Mouse (Mus musculus): ENCODE measurements around the gene Nt5dc2. TPM values are rescaled to one million over a fixed set of nuclear protein-coding genes. Genes with fewer than 3 reads are reported as not detected.

The Nt5dc2 gene
- polyA plus RNA-seq (2014; fragmentation: Nextera tagmentation; extraction: Ambion mirVana): 458 and 483 TPM in 2 replicates

DNA sequence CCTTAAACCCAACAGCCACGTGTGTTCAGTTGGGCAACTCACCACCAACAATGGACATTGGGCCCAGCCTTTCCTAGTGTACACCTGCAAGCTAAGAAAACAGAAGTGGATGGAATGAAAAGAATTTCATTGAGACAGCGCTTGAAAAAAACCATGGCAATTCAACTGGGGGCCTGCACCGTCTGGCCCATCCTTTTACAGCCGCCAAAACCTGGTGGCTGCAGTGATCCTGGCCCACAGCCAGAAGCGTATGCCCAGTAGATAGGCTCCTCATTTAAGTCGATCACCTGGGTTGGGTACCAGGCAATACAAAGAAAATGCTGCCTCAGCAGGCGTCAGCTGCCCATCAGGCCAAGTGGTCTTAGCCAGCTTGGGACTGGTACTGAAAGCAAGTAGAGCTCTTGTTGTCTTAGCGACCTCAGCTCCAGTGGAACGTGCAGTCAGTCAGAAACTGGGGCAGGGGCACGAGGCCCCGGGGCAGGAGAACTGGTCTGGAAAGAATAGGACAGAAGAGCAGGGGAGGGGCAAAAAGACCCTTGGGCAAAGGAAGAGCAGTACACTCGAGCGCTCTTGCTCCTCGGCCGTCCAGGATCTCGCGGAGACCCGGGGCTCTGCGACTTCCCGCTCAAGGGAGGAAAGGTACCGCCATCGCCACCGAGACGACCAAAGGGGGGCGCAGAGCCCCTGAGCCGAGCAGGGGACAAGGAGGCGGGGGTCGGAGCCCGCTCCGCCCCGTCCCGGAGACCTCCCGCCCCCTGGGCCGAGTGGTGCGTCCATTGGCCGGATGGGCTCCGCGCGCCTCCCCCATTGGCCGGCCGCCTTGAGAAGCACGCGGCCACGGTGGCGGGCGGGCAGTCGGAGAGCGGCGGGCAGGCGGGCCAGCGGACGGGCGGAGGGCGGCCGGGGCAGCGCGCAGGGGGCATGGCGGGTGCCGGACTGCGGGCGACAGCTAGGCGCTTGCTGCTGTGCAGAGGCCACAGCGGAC, at the start of gene Nt5dc2:
Nt5dc2 (plus strand) TSS at position 818 of the 985 bp plus-strand sequence.
- peaks cover 4% of the 10 kb centered on the region; the same call in 1 of the 2 replicates for H3K36me3 ChIP-seq (ENCODE audit: control insufficient read depth, insufficient read depth, low read length)
- 6% methylated on average over 50 of the region's 63 CpGs for WGBS
- peaks cover 9% of the 10 kb centered on the region; the same call in 1 of the 2 replicates for H3K4me1 ChIP-seq (replicated peaks; ENCODE audit: control insufficient read depth, insufficient read depth, low read length)
- peak within 1 kb of the TSS; percentile 94 for H3K9ac ChIP-seq (ENCODE audit: low read depth, low read length)
- H3K27ac ChIP-seq (ENCODE audit: low read depth, low read length): peak within 1 kb of the TSS; percentile 89
- peak; percentile 86 for ATAC-seq (ENCODE audit: low FRiP score)
- no peaks in the 10 kb centered on the region for H3K9me3 ChIP-seq (ENCODE audit: control insufficient read depth, low read length)
- H3K4me3 ChIP-seq (ENCODE audit: low read depth, low read length): peak within 1 kb of the TSS; percentile 86
- no peaks in the 10 kb centered on the region for H3K27me3 ChIP-seq (ENCODE audit: control insufficient read depth, insufficient read depth, low read length)
- DNase-seq (ENCODE audit: low spot score): peak; percentile 96
- H3K4me2 ChIP-seq (replicated peaks; ENCODE audit: low read depth, low read length): peak within 1 kb of the TSS; percentile 61

GRCm38 (mm10) chr14:31081147-31081546, 49.7 kb upstream of the Nt5dc2 start:
- ATAC-seq (ENCODE audit: low FRiP score) (no peak), DNase-seq (ENCODE audit: low spot score) (no peak)
- Histone ChIP-seq H3K9me3 (ENCODE audit: control insufficient read depth, low read length) (no peaks in the 10 kb centered on the region), H3K36me3 (ENCODE audit: control insufficient read depth, insufficient read depth, low read length) (peaks cover 12% of the 10 kb centered on the region), H3K9ac (ENCODE audit: low read depth, low read length) (no peak overlapping the region), H3K4me1 (replicated peaks; ENCODE audit: control insufficient read depth, insufficient read depth, low read length) (no peaks in the 10 kb centered on the region), H3K27me3 (ENCODE audit: control insufficient read depth, insufficient read depth, low read length) (no peaks in the 10 kb centered on the region), H3K4me3 (ENCODE audit: low read depth, low read length) (no peak overlapping the region), H3K27ac (ENCODE audit: low read depth, low read length) (no peak overlapping the region), H3K4me2 (replicated peaks; ENCODE audit: low read depth, low read length) (no peak overlapping the region)

DNA sequence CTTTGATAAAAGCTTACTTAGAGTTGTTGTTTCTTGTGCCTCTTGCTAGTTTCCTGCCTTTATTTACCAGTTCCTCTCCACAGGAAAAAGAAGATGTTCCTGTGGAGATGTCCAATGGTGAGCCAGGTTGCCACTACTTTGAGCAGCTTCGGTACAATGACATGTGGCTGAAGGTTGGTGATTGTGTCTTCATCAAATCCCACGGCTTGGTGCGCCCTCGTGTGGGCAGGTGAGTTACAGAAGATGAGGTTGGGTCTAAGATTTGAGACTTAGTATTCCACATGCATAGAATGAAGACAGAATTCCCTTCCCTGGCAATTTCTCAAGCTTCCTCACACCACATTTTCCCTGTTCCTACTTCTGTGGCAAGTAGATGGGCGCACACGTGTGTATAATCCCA, 43.4 kb upstream of the Nt5dc2 start:
- no peak overlapping the region for H3K4me2 ChIP-seq (replicated peaks; ENCODE audit: low read depth, low read length)
- WGBS: 84% methylated on average over 6 of the region's 6 CpGs
- no peak overlapping the region for H3K4me3 ChIP-seq (ENCODE audit: low read depth, low read length)
- H3K27me3 ChIP-seq (ENCODE audit: control insufficient read depth, insufficient read depth, low read length): no peaks in the 10 kb centered on the region
- H3K36me3 ChIP-seq (ENCODE audit: control insufficient read depth, insufficient read depth, low read length): peaks cover 9% of the 10 kb centered on the region
- ATAC-seq (ENCODE audit: low FRiP score) (no peak), DNase-seq (ENCODE audit: low spot score) (no peak)
- H3K9ac ChIP-seq (ENCODE audit: low read depth, low read length): no peak overlapping the region
- no peaks in the 10 kb centered on the region for H3K9me3 ChIP-seq (ENCODE audit: control insufficient read depth, low read length)
- no peak overlapping the region for H3K27ac ChIP-seq (ENCODE audit: low read depth, low read length)
- no peaks in the 10 kb centered on the region for H3K4me1 ChIP-seq (replicated peaks; ENCODE audit: control insufficient read depth, insufficient read depth, low read length)

GRCm38 (mm10) chr14:31088515-31088914, 42.3 kb upstream of the Nt5dc2 start:
- Histone ChIP-seq H3K4me3 (ENCODE audit: low read depth, low read length) (no peak overlapping the region), H3K9ac (ENCODE audit: low read depth, low read length) (no peak overlapping the region), H3K27me3 (ENCODE audit: control insufficient read depth, insufficient read depth, low read length) (no peaks in the 10 kb centered on the region), H3K36me3 (ENCODE audit: control insufficient read depth, insufficient read depth, low read length) (peaks cover 8% of the 10 kb centered on the region), H3K4me2 (replicated peaks; ENCODE audit: low read depth, low read length) (no peak overlapping the region), H3K27ac (ENCODE audit: low read depth, low read length) (no peak overlapping the region), H3K4me1 (replicated peaks; ENCODE audit: control insufficient read depth, insufficient read depth, low read length) (no peaks in the 10 kb centered on the region), H3K9me3 (ENCODE audit: control insufficient read depth, low read length) (no peaks in the 10 kb centered on the region)
- WGBS: 97% methylated on average over 2 of the region's 2 CpGs
- ATAC-seq (ENCODE audit: low FRiP score): no peak
- DNase-seq (ENCODE audit: low spot score): no peak

DNA sequence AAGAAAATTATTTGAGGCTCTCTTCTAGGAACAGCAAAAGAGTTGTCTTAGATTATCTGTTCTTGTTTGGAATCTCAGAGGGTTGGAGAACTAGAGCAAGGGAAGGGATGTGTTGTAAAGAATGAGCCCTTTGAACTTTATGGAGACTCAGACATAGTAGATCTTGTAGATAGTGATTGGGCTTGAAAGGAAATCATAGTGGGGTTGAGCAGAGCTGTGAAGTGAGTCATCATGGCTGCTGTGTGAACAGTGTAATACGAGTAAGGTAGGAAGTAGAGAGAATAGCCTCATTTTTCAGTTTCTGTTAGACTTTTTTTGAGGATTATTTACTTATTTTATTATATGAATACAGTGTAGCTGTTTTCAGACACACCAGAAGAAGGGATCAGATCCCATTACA, 40.9 kb upstream of the Nt5dc2 start:
- Histone ChIP-seq H3K4me3 (ENCODE audit: low read depth, low read length) (no peak overlapping the region), H3K9me3 (ENCODE audit: control insufficient read depth, low read length) (no peaks in the 10 kb centered on the region), H3K27me3 (ENCODE audit: control insufficient read depth, insufficient read depth, low read length) (no peaks in the 10 kb centered on the region), H3K27ac (ENCODE audit: low read depth, low read length) (no peak overlapping the region), H3K9ac (ENCODE audit: low read depth, low read length) (no peak overlapping the region), H3K36me3 (ENCODE audit: control insufficient read depth, insufficient read depth, low read length) (peaks cover 8% of the 10 kb centered on the region), H3K4me2 (replicated peaks; ENCODE audit: low read depth, low read length) (no peak overlapping the region), H3K4me1 (replicated peaks; ENCODE audit: control insufficient read depth, insufficient read depth, low read length) (no peaks in the 10 kb centered on the region)
- DNase-seq (ENCODE audit: low spot score) (no peak), ATAC-seq (ENCODE audit: low FRiP score) (no peak)
- WGBS: 100% methylated on average over 1 of the region's 1 CpGs

GRCm38 (mm10) chr14:31105156-31105555, 25.7 kb upstream of the Nt5dc2 start:
- peaks cover 9% of the 10 kb centered on the region; the same call in 1 of the 2 replicates for H3K36me3 ChIP-seq (ENCODE audit: control insufficient read depth, insufficient read depth, low read length)
- ATAC-seq (ENCODE audit: low FRiP score): no peak
- no peak overlapping the region for H3K27ac ChIP-seq (ENCODE audit: low read depth, low read length)
- DNase-seq (ENCODE audit: low spot score): no peak
- H3K4me1 ChIP-seq (replicated peaks; ENCODE audit: control insufficient read depth, insufficient read depth, low read length): no peaks in the 10 kb centered on the region
- H3K4me3 ChIP-seq (ENCODE audit: low read depth, low read length): no peak overlapping the region
- 91% methylated on average over 2 of the region's 2 CpGs for WGBS
- no peaks in the 10 kb centered on the region for H3K9me3 ChIP-seq (ENCODE audit: control insufficient read depth, low read length)
- H3K9ac ChIP-seq (ENCODE audit: low read depth, low read length): no peak overlapping the region
- no peak overlapping the region for H3K4me2 ChIP-seq (replicated peaks; ENCODE audit: low read depth, low read length)
- H3K27me3 ChIP-seq (ENCODE audit: control insufficient read depth, insufficient read depth, low read length): no peaks in the 10 kb centered on the region

- Histone ChIP-seq H3K4me2 (replicated peaks; ENCODE audit: low read depth, low read length) (no peak overlapping the region), H3K27ac (ENCODE audit: low read depth, low read length) (no peak overlapping the region), H3K9me3 (ENCODE audit: control insufficient read depth, low read length) (no peaks in the 10 kb centered on the region), H3K9ac (ENCODE audit: low read depth, low read length) (no peak overlapping the region), H3K36me3 (ENCODE audit: control insufficient read depth, insufficient read depth, low read length) (peaks cover 12% of the 10 kb centered on the region; the same call in 1 of the 2 replicates), H3K4me3 (ENCODE audit: low read depth, low read length) (no peak overlapping the region), H3K27me3 (ENCODE audit: control insufficient read depth, insufficient read depth, low read length) (no peaks in the 10 kb centered on the region), H3K4me1 (replicated peaks; ENCODE audit: control insufficient read depth, insufficient read depth, low read length) (no peaks in the 10 kb centered on the region)
- no peak for DNase-seq (ENCODE audit: low spot score)
- 85% methylated on average over 3 of the region's 3 CpGs for WGBS
- no peak for ATAC-seq (ENCODE audit: low FRiP score)
These were observed 20.2 kb upstream of the Nt5dc2 start for GRCm38 (mm10) chr14:31110613-31111012.

- ATAC-seq (ENCODE audit: low FRiP score) (no peak), DNase-seq (ENCODE audit: low spot score) (no peak)
- Histone ChIP-seq H3K36me3 (ENCODE audit: control insufficient read depth, insufficient read depth, low read length) (peaks cover 9% of the 10 kb centered on the region; the same call in 1 of the 2 replicates), H3K27ac (ENCODE audit: low read depth, low read length) (no peak overlapping the region), H3K9ac (ENCODE audit: low read depth, low read length) (no peak overlapping the region), H3K4me1 (replicated peaks; ENCODE audit: control insufficient read depth, insufficient read depth, low read length) (no peaks in the 10 kb centered on the region), H3K4me3 (ENCODE audit: low read depth, low read length) (no peak overlapping the region), H3K4me2 (replicated peaks; ENCODE audit: low read depth, low read length) (no peak overlapping the region), H3K9me3 (ENCODE audit: control insufficient read depth, low read length) (no peaks in the 10 kb centered on the region), H3K27me3 (ENCODE audit: control insufficient read depth, insufficient read depth, low read length) (no peaks in the 10 kb centered on the region)
- WGBS: 88% methylated on average over 5 of the region's 5 CpGs
These were observed 18.7 kb upstream of the Nt5dc2 start for GRCm38 (mm10) chr14:31112187-31112586.

DNA sequence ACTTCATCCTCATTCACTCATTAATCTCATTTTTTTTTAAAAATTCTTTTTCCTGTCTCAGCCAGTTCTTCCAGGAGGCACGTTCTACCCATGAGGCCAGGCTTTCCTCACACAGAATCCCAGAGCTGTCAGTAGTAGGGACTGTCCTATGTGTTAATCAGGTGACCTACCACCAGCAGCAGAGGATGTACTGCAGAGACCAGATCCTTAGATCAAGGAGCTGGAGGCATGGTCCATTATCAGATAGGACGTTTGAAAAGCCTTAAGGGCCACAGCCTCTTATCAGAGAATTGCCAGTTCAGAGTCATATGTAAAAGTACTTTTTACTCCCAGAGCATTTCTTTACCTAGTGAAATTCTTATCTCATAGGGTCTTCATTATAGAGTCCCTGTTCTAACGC, 16.8 kb upstream of the Nt5dc2 start:
- peaks cover 12% of the 10 kb centered on the region for H3K36me3 ChIP-seq (ENCODE audit: control insufficient read depth, insufficient read depth, low read length)
- H3K4me1 ChIP-seq (replicated peaks; ENCODE audit: control insufficient read depth, insufficient read depth, low read length): no peaks in the 10 kb centered on the region
- DNase-seq (ENCODE audit: low spot score) (no peak), ATAC-seq (ENCODE audit: low FRiP score) (no peak)
- WGBS: 86% methylated on average over 3 of the region's 3 CpGs
- no peak overlapping the region for H3K27ac ChIP-seq (ENCODE audit: low read depth, low read length)
- no peaks in the 10 kb centered on the region for H3K27me3 ChIP-seq (ENCODE audit: control insufficient read depth, insufficient read depth, low read length)
- no peak overlapping the region for H3K9ac ChIP-seq (ENCODE audit: low read depth, low read length)
- H3K9me3 ChIP-seq (ENCODE audit: control insufficient read depth, low read length): no peaks in the 10 kb centered on the region
- H3K4me3 ChIP-seq (ENCODE audit: low read depth, low read length): no peak overlapping the region
- H3K4me2 ChIP-seq (replicated peaks; ENCODE audit: low read depth, low read length): no peak overlapping the region
